Mouse (Mus musculus) heart, postnatal 0 days (tissue): ENCODE results near the gene Calm5.

Experiments
- CTCF ChIP-seq: IDR thresholded peaks from 2 replicates; pipeline ENCODE4 v1.5.1; 2016; ENCODE audit warnings: antibody characterized with exemption, control low read depth, low read depth
- EP300 ChIP-seq: IDR thresholded peaks from 2 replicates; pipeline ENCODE4 v1.6.1; 2016; ENCODE audit warnings: antibody characterized with exemption, low read depth

GRCm38 (mm10) chr13:3818740-3819076 lies 35.3 kb upstream of the Calm5 start:
- no peak for TF ChIP-seq CTCF
- no peak for TF ChIP-seq EP300
